Mouse (Mus musculus) E14TG2a.4 (cell line): ENCODE measurements around the gene Gm11733.

Experiments used
- CTCF ChIP-seq: conservative IDR thresholded peaks from 2 replicates; pipeline ENCODE4 v1.5.1; 2014; ENCODE audit warnings: low read length
- POU5F1 ChIP-seq: IDR thresholded peaks from 2 replicates; pipeline ENCODE4 v1.6.1; 2014; ENCODE audit warnings: low read length, borderline replicate concordance

- TF ChIP-seq CTCF (no peak), POU5F1 (no peak)
These were observed 11.3 kb upstream of the Gm11733 start for GRCm38 (mm10) chr11:117472885-117473284.
